Mouse (Mus musculus) urinary bladder, postnatal 25 days (tissue): ENCODE data around the gene Rab43.

Experiments
- DNase-seq: peaks from one replicate; pipeline ENCODE4 v3.0.0; 2022; ENCODE audit warnings: low spot score

Gene Rab43

GRCm38 (mm10) chr6:87811675-87812338, at the start of gene Rab43:
Gene Rab43, minus strand, starts transcription at chr6:87812164.
- DNase-seq: peak; percentile 88

- no peak for DNase-seq
Measured at GRCm38 (mm10) chr6:87857071-87857470, 45.1 kb upstream of the Rab43 start.

GRCm38 (mm10) chr6:87853446-87853845, 41.5 kb upstream of the Rab43 start:
- DNase-seq: no peak

- no peak for DNase-seq
Measured at GRCm38 (mm10) chr6:87851871-87852270, 39.9 kb upstream of the Rab43 start.

- DNase-seq: peak; percentile 96
Measured at GRCm38 (mm10) chr6:87850900-87851614, 39.1 kb upstream of the Rab43 start, which contains the start of gene Cnbp. Gene Cnbp, minus strand, starts transcription at chr6:87851106.

- DNase-seq: peak; percentile 51
Measured at GRCm38 (mm10) chr6:87850155-87850899, 38.4 kb upstream of the Rab43 start.

- DNase-seq: no peak
Measured at GRCm38 (mm10) chr6:87849780-87850154, 37.8 kb upstream of the Rab43 start.

- no peak for DNase-seq
Measured at GRCm38 (mm10) chr6:87846813-87847212, 34.8 kb upstream of the Rab43 start.

GRCm38 (mm10) chr6:87845031-87845695, 33.2 kb upstream of the Rab43 start:
- no peak for DNase-seq

- DNase-seq: no peak
Measured at GRCm38 (mm10) chr6:87842254-87842653, 30.3 kb upstream of the Rab43 start.

- DNase-seq: no peak
Measured at GRCm38 (mm10) chr6:87841635-87842034, 29.7 kb upstream of the Rab43 start.

GRCm38 (mm10) chr6:87839797-87840341, 27.9 kb upstream of the Rab43 start:
- no peak for DNase-seq

GRCm38 (mm10) chr6:87838551-87839197, 26.7 kb upstream of the Rab43 start, which contains the start of gene Isy1:
Gene Isy1, minus strand, starts transcription at chr6:87838798.
- DNase-seq: peak; percentile 87

- no peak for DNase-seq
Measured at GRCm38 (mm10) chr6:87835695-87836094, 23.7 kb upstream of the Rab43 start, which contains the start of gene Gm45140. Gene Gm45140, minus strand, starts transcription at chr6:87835795.

- no peak for DNase-seq
Measured at GRCm38 (mm10) chr6:87820366-87820765, 8.4 kb upstream of the Rab43 start.

- DNase-seq: no peak
Measured at GRCm38 (mm10) chr6:87814486-87814885, 2.5 kb upstream of the Rab43 start.

- no peak for DNase-seq
Measured at GRCm38 (mm10) chr6:87812656-87813055, 692 bp upstream of the Rab43 start.

- DNase-seq: peak; percentile 41
Measured at GRCm38 (mm10) chr6:87810713-87811669, 973 bp downstream of the Rab43 start.

GRCm38 (mm10) chr6:87810311-87810710, 1.7 kb downstream of the Rab43 start:
- no peak for DNase-seq

- DNase-seq: no peak
Measured at GRCm38 (mm10) chr6:87809651-87810161, 2.3 kb downstream of the Rab43 start.
